Mouse (Mus musculus) thymus, adult 2 months (tissue): ENCODE results near the gene 1500009L16Rik.

Experiments used
- CTCF ChIP-seq: fragments of 200-500 bp; IDR thresholded peaks from 2 replicates; pipeline ENCODE4 v1.5.1; 2012; ENCODE audit warnings: mild to moderate bottlenecking, control low read depth, low read length, moderate library complexity, borderline replicate concordance; ENCODE audit not compliant: control insufficient read depth, poor library complexity, insufficient read depth; ENCODE audit errors: extremely low read depth
- POLR2A ChIP-seq: fragments of 200-500 bp; IDR thresholded peaks from 2 replicates; pipeline ENCODE4 v1.6.1; 2012; ENCODE audit warnings: mild to moderate bottlenecking, low read length, control low read depth, moderate library complexity; ENCODE audit not compliant: control insufficient read depth, poor library complexity, insufficient read depth; ENCODE audit errors: extremely low read depth

GRCm38 (mm10) chr10:83718855-83719474, 3.7 kb upstream of the 1500009L16Rik start:
- no peak for TF ChIP-seq CTCF
- no peak for TF ChIP-seq POLR2A
